8 mouse cellular contexts compared by ENCODE assay signal in genomic region chr15:80225208-80225607, GRCm38 (mm10). TPM values are rescaled to one million over a fixed set of nuclear protein-coding genes. Genes with fewer than 3 reads are reported as not detected.
A peak's percentile ranks its signal among the peaks of the same experiment; 100 is the strongest.
DNase-seq lines count a peak whose midpoint lies in the region; ATAC-seq and TF ChIP-seq lines count a peak whose summit lies in the region.
"Had no signal": no experiment of that assay in that cellular context is flagged by ENCODE, and none has a peak within 500 bp of the region (broad histone marks: within the 10 kb centered on the region; RNA-seq: fewer than 3 reads in every experiment).

No protein-coding gene starts in this region.

- H3K27ac ChIP-seq in CH12.LX (ENCODE audit: insufficient read depth, low read depth): no peak overlapping the region
- H3K27ac ChIP-seq in heart, embryonic 12.5 days (ENCODE audit: poor library complexity, severe bottlenecking): no peak overlapping the region
- H3K27ac ChIP-seq: limb, embryonic 12.5 days had no signal

- 0 out of 2 replicates have a peak, but pooled peaks have one; percentile 37 for ATAC-seq in heart, embryonic 12.5 days (ENCODE audit: insufficient number of reproducible peaks, low FRiP score)
- peak; percentile 96 for ATAC-seq in megakaryocyte progenitor cell, adult 5-6 weeks (replicated peaks; ENCODE audit: poor library complexity)

- H3K4me1 ChIP-seq in CH12.LX (ENCODE audit: control insufficient read depth in 1 of 2, insufficient read depth in 2 of 2): peaks cover 4 to 20% of the 10 kb centered on the region in 2 experiments; a peak in 2 of 4 replicates
- peaks cover 12% of the 10 kb centered on the region for H3K4me1 ChIP-seq in heart, embryonic 12.5 days (replicated peaks)
- H3K4me1 ChIP-seq: limb, embryonic 12.5 days had no signal

- dilution Hi-C loops in CH12.LX (cut with MboI; ENCODE audit: extremely low pct_ligation_motif_present, extremely low pct_unique_long_range_greater_than_20kb, low sequenced_read_pairs): no loop called here

- no peak for TF ChIP-seq EP300 in CH12.LX (IDR thresholded peaks at IDR 0.05; ENCODE audit: low read length)

- peak; percentile 92 for TF ChIP-seq RAD21 in CH12.LX (IDR thresholded peaks at IDR 0.05; ENCODE audit: low read depth, low read length)

- no peaks in the 10 kb centered on the region for H3K9me3 ChIP-seq in CH12.LX (replicated peaks; ENCODE audit: low read length)
- no peaks in the 10 kb centered on the region for H3K9me3 ChIP-seq in heart, embryonic 12.5 days (replicated peaks)
- H3K9me3 ChIP-seq: limb, embryonic 12.5 days had no signal

- no peaks in the 10 kb centered on the region for H3K79me2 ChIP-seq in CH12.LX (replicated peaks; ENCODE audit: control insufficient read depth, extremely low read depth, insufficient read depth, poor library complexity, severe bottlenecking)

- no peak overlapping the region for H3K4me3 ChIP-seq in CH12.LX (replicated peaks in 1 of 3; ENCODE audit: low read depth in 2 of 3, low read length in 2 of 3, poor library complexity in 1 of 3)
- no peak overlapping the region for H3K4me3 ChIP-seq in heart, embryonic 12.5 days
- H3K4me3 ChIP-seq: limb, embryonic 12.5 days had no signal

- DNase-seq in CH12.LX (ENCODE audit: extremely low read depth) (peak; percentile 79), WW6 (ENCODE audit: low read depth, low spot score) (peak; percentile 50)
- peak; percentile 71 to 81 for DNase-seq in cerebellum, postnatal 4 days (ENCODE audit: low spot score in 2 of 2)
- DNase-seq in layer of hippocampus, postnatal 25 days (ENCODE audit: extremely low spot score in 1 of 2, low spot score in 1 of 2): peak; percentile 59 to 76
- peak; percentile 42 to 73 for DNase-seq in spleen, adult 18-20 months

- 0 out of 2 replicates have a peak overlapping the region, but pooled peaks have one; percentile 30 for H3K9ac ChIP-seq in CH12.LX (ENCODE audit: insufficient read depth, low read depth)
- no peak overlapping the region for H3K9ac ChIP-seq in heart, embryonic 12.5 days
- H3K9ac ChIP-seq: limb, embryonic 12.5 days had no signal

- H3K27me3 ChIP-seq in CH12.LX (replicated peaks): no peaks in the 10 kb centered on the region
- H3K27me3 ChIP-seq in heart, embryonic 12.5 days (replicated peaks): no peaks in the 10 kb centered on the region
- H3K27me3 ChIP-seq: limb, embryonic 12.5 days had no signal

- TF ChIP-seq CTCF in CH12.LX (conservative IDR thresholded peaks at IDR 0.05 in 1 of 2, IDR thresholded peaks at IDR 0.05 in 1 of 2; ENCODE audit: low read depth in 2 of 2, low read length in 2 of 2): peak; percentile 85 to 96

- no peaks in the 10 kb centered on the region for H3K36me3 ChIP-seq in CH12.LX (replicated peaks in 1 of 2; ENCODE audit: control insufficient read depth in 1 of 2, insufficient read depth in 1 of 2, low read length in 1 of 2)
- H3K36me3 ChIP-seq in heart, embryonic 12.5 days: no peaks in the 10 kb centered on the region
- H3K36me3 ChIP-seq: limb, embryonic 12.5 days had no signal

- 25% methylated on average over 9 of the region's 9 CpGs for WGBS in heart, embryonic 12.5 days

- in situ Hi-C loops in CH12.LX (cut with MboI; ENCODE audit: low pct_ligation_motif_present, low pct_unique_long_range_greater_than_20kb, low sequenced_read_pairs): loop anchor here (10.0 kb wide), 1 partner anchor 130 kb away; the partner anchor contains the start of genes Rpl3 and Syngr1

- 0 out of 2 replicates have a peak overlapping the region, but pooled peaks have one; percentile 8 for H3K4me2 ChIP-seq in CH12.LX (ENCODE audit: insufficient read depth, low read depth, poor library complexity, severe bottlenecking)
- H3K4me2 ChIP-seq in heart, embryonic 12.5 days: no peak overlapping the region
- H3K4me2 ChIP-seq: limb, embryonic 12.5 days had no signal

- no peak for TF ChIP-seq POLR2A in CH12.LX (IDR thresholded peaks at IDR 0.05; ENCODE audit: low read depth, low read length)

TF ChIP-seq in CH12.LX, 34 proteins besides CTCF, POLR2A, EP300 and RAD21:
- TF ChIP-seq HCFC1 (IDR thresholded peaks at IDR 0.05; ENCODE audit: low read depth, low read length) (no peak), ZC3H11A (IDR thresholded peaks at IDR 0.05; ENCODE audit: low read depth, low read length) (peak; percentile 60), SMC3 (IDR thresholded peaks at IDR 0.05; ENCODE audit: low read depth, low read length) (peak; percentile 94), NELFE (IDR thresholded peaks at IDR 0.05; ENCODE audit: low read depth, low read length) (peak; percentile 24; the same call in 1 of the 2 replicates)

RNA-seq across cellular contexts. Expression of gene Mief1, which starts 8.6 kb away (rescaled TPM):
- total RNA-seq in CH12.LX (2012; rRNA removed) (34.4 and 35.4 TPM in 2 replicates), CH12.LX (2014; rRNA removed) (18.8 and 20.7 TPM in 2 replicates)
- polyA plus RNA-seq in CH12.LX (2012; ENCODE audit: insufficient read length, low read depth): 19.2 and 23.3 TPM in 2 replicates
- 31.4 and 33.2 TPM in 2 replicates for polyA plus RNA-seq in heart, embryonic 12.5 days (2016; fragmentation: Nextera tagmentation; extraction: Ambion mirVana)
- total RNA-seq in layer of hippocampus, postnatal 25 days (2021): 10 to 100 TPM; 31.8 to 33.0 TPM
- 18.0 and 18.2 TPM in 2 replicates for total RNA-seq in megakaryocyte progenitor cell, adult 5-6 weeks (2015)
- 21.4 and 25.7 TPM in 2 replicates for total RNA-seq in megakaryocyte progenitor cell, adult 5-6 weeks (2017)

RNA-seq across cellular contexts. Expression of gene AC140267.1, which starts 10.4 kb away (rescaled TPM):
- total RNA-seq in CH12.LX (2012; rRNA removed) (not detected in 2 replicates), CH12.LX (2014; rRNA removed) (not detected in 2 replicates)
- polyA plus RNA-seq in CH12.LX (2012; ENCODE audit: insufficient read length, low read depth): 6.5 TPM in 1 of 2 replicates, not detected in the other
- 4.0 TPM in 1 of 2 replicates, not detected in the other for polyA plus RNA-seq in heart, embryonic 12.5 days (2016; fragmentation: Nextera tagmentation; extraction: Ambion mirVana)
- 10 to 100 TPM in 1 of 2 experiments, 1 to 10 TPM in 1; 6.3 to 21.1 TPM for total RNA-seq in layer of hippocampus, postnatal 25 days (2021)
- 1.6 and 8.0 TPM in 2 replicates for total RNA-seq in megakaryocyte progenitor cell, adult 5-6 weeks (2015)
- not detected in 2 replicates for total RNA-seq in megakaryocyte progenitor cell, adult 5-6 weeks (2017)

RNA-seq across cellular contexts. Expression of gene Atf4, which starts 29.8 kb away (rescaled TPM):
- 351 and 486 TPM in 2 replicates for total RNA-seq in CH12.LX (2012; rRNA removed)
- 721 and 819 TPM in 2 replicates for total RNA-seq in CH12.LX (2014; rRNA removed)
- polyA plus RNA-seq in CH12.LX (2012; ENCODE audit: insufficient read length, low read depth): 324 and 357 TPM in 2 replicates
- polyA plus RNA-seq in heart, embryonic 12.5 days (2016; fragmentation: Nextera tagmentation; extraction: Ambion mirVana): 76.4 and 79.9 TPM in 2 replicates
- total RNA-seq in layer of hippocampus, postnatal 25 days (2021): 10 to 100 TPM; 91.2 to 93.1 TPM
- 218 and 306 TPM in 2 replicates for total RNA-seq in megakaryocyte progenitor cell, adult 5-6 weeks (2015)
- 305 and 370 TPM in 2 replicates for total RNA-seq in megakaryocyte progenitor cell, adult 5-6 weeks (2017)

RNA-seq across cellular contexts. Expression of gene Rps19bp1, which starts 38.9 kb away (rescaled TPM):
- total RNA-seq in CH12.LX (2012; rRNA removed) (47.1 and 55.0 TPM in 2 replicates), CH12.LX (2014; rRNA removed) (63.3 and 67.3 TPM in 2 replicates)
- polyA plus RNA-seq in CH12.LX (2012; ENCODE audit: insufficient read length, low read depth): 91.2 and 99.6 TPM in 2 replicates
- 37.9 and 42.4 TPM in 2 replicates for polyA plus RNA-seq in heart, embryonic 12.5 days (2016; fragmentation: Nextera tagmentation; extraction: Ambion mirVana)
- 10 to 100 TPM; 30.8 to 35.6 TPM for total RNA-seq in layer of hippocampus, postnatal 25 days (2021)
- total RNA-seq in megakaryocyte progenitor cell, adult 5-6 weeks (2015): 65.0 and 68.9 TPM in 2 replicates
- total RNA-seq in megakaryocyte progenitor cell, adult 5-6 weeks (2017): 19.5 and 43.8 TPM in 2 replicates

RNA-seq across cellular contexts. Expression of gene Mgat3, which starts 51.7 kb away (rescaled TPM):
- total RNA-seq in CH12.LX (2012; rRNA removed) (0.13 and 0.21 TPM in 2 replicates), CH12.LX (2014; rRNA removed) (0.15 and 0.36 TPM in 2 replicates)
- polyA plus RNA-seq in CH12.LX (2012; ENCODE audit: insufficient read length, low read depth): 0.05 and 0.09 TPM in 2 replicates
- polyA plus RNA-seq in heart, embryonic 12.5 days (2016; fragmentation: Nextera tagmentation; extraction: Ambion mirVana): 1.4 TPM in 2 replicates
- 100 to 1,000 TPM; 111 to 113 TPM for total RNA-seq in layer of hippocampus, postnatal 25 days (2021)
- total RNA-seq in megakaryocyte progenitor cell, adult 5-6 weeks (2015): not detected in 2 replicates
- total RNA-seq in megakaryocyte progenitor cell, adult 5-6 weeks (2017): not detected in 2 replicates
